Mouse (Mus musculus) kidney, adult 9 months (tissue): ENCODE measurements around the gene Afmid.
"Not testable (repeated sequence)": the region's sequence is repeated elsewhere in the genome, so short reads cannot be mapped to it uniquely, and the experiment has no call there.

Experiments used
- DNase-seq: peaks from one replicate; pipeline ENCODE4 v3.0.0; 2022

The Afmid gene

DNA sequence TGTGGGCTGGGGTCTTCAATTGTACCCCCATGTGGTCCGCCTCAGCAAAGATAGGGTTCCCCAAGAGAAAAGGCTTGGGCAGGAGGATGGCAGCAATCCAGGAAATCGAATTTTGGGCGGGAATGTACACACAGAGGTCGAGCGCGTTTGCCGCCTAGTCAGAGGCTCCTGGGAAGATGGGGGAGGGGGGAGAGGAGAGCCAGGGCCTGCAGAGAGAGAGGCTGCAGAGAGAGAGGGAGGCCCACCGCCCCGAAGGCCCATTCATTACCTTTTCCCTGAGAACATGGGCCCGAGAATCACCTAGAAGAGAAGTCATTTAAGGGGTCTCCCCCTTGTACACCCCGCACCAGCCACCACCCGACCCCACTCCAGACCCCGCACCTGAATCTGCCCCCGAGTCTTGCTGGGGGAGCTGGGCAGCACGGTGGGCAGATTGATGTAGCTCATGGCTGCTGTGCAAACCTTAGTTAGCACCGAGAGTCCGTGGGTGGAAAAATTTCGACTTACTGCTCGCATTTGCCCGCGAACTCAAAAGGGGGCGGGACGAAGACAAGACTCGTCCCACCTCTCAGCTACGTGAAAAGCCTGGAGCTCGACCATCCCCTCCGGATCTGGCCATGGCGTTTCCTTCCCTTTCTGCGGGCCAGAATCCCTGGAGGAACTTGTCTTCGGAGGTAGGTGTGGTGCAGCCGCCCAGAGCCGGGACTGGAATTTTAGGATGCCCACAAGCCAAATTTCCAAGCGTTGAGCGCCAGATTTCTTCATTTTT lies at the start of gene Afmid, which contains the start of gene Tk1:
TSS of gene Afmid (plus strand) at position 592 of the 769 bp plus-strand sequence.
TSS of gene Tk1 (minus strand) at position 760 of the 769 bp plus-strand sequence.
- DNase-seq, result peak; percentile 90

DNA sequence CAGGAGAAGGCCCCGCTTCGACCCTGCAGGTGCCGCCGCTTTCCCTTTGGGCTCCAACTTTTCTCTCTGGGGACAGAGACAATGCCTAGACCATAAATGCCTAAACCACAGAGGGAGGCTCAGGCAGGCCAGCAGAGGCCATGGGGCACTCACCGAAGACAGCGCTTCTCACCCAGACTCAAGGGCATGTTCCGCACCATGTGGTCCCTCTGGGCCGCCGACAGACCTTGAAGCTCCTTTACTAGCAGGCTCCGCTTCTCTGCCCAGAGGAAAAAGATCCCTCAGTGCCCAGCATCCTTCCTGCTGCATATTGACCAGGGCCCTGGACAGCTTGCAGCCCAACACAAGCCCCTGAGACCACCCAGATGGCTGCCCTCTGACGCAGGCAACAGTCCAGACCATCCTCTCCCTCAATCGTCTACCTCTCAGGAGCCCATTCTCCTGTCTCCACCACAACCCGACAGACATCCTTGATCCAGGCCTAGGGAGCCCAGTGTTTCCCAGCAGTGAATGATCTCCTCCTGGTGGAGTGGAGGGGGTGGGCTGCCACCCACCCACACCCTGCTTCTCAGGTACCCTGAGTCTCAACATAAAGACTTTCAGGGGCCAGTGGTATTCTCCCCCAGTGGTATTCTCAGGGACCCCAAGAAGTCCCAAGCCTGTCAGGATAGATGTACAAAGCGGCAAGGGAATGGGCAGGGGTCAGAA lies 49.5 kb upstream of the Afmid start:
- DNase-seq, result no peak

DNA sequence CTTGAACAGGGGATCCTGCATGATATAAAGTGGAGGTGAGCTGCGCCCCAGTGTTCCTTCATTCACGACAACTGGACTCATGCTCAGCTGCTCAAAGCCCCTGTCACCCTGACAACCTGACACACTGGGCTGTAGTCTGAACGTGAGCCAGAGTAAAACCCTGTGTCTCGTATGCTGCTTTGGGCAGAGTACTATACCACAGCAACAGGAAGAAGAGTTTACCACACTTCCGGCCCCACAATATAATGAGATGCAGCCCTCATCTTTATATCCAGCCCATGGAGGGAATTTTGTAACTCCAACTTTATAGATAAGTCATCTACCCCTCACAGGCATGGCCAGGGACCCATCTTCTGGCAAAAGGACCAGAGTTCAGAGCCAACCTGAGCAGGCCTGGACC lies 48.6 kb upstream of the Afmid start:
- no peak for DNase-seq

DNA sequence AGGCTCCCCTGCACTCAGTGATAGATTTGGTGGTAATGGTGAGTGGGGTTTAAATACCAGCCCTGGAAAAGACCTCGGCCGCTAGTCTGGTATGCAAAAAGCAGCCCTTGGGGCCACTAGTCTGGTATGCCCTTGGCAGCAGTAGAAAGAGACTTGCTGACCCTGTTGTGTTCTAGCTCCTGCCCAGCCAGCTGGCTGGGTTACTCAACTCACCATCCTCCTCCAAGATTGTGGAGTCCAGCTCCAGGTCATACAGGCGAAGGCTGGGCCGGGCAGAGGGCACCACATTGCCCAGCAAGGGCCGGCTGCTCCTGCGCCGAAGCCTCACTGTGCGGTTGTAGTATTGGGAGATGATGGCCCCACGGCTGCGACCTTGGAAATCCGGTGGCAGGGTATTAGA lies 47.7 kb upstream of the Afmid start:
- peak; percentile 81 for DNase-seq

DNA sequence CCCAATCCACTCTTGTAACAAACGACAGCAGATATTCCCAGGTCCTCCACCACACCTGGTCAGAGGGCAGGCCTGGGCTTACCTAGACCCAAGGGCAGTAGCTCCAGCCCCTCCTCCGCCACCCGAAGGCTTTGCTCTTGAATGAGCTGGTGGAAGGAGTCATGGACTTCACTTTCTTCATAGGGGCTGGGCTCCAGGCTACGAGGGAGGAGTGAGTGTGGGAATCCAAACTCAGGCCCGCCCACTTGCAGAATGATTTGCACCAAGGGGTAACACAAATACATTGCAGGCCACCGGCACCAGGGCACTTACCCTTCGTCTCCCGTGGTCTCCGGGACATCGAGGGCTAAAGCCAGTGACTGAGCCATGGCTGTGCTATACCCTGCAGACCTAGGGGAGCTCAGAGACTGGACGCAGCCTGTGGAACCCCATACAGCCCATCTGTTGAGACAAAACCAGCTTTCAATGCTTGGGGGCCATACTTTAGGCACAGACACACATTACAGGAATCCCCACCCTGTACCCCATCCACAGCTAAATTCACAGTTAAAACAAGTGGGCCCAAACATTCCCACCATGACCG lies 46.8 kb upstream of the Afmid start:
- peak; percentile 65 for DNase-seq

DNA sequence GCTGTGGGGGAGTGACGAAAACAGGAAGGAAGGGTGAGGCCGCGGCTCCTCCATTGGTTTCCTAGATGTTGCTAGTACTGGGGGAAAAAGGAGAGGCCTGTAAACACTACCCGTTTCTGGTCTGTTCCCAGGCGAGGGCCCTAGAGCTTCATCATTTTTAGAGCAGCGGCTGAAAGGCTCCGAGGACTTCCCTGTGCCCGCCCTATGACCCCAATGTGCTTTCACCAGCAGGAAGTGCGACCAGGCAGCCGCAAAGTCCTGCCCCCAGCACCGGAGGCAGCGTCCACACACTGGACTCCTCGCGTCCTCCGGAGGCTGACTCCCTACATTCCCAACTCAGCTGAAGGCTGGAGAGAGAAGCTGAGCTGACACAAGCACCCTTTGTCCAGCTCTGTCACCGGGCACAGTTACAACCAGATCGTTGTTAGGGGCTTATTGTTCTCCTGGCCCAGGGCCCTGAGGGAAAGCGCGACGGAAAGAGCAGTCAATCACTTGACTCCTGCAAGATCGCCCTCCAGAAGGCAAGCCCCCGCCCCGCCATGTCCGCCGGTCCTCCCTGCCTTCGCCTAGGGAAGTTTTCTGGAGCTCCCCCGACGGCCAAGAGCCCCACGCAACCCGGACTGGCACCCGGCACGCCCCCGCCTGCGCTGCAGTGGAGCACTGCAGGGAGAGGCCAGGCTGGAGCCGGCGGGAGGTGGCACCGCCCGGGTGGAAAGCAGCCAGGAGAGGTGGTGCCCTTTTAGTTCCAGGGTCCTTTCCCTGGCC lies 46.1 kb upstream of the Afmid start:
- DNase-seq, result peak; percentile 91

DNA sequence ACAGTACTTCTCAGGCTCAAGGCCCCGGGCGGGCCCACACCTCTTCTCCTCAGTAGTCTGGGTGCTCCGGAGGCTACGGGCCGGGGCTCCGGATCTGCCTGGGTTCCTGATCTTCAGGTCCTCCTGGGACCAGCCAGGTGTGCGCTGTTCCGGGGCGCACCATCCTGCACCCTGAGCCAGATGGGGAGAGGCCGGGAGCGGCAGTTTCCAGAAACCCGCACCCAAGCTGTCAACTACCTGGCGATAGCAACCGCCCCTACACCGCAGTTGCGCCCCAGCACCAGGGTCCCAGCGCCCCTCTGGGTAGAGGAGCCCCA lies 45.6 kb upstream of the Afmid start:
- DNase-seq, result no peak

DNA sequence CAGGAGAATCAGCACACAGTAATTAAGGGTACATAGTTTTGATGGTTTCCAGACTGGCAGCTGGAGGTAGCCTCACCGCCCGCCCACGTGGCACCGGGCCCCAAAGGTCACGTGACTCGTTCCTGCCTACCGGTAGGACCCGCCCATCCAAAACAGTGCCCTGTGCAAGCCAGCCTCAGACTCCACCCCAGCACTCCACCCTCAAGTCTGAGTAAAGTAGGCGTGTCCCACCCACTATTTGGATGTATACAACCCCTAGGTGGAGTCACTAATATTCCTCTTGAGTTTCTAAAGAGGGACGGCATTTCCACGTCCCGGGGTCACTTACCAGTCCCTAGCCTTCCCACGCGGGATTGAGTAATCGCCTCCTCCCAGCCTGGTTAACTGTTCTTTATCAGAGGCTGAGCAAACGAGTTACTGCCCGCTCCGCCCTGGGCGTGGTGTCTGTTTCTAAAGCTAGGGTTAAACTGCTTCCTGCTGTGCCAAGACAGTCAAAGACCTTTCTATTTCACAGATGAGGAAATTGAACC lies 45.1 kb upstream of the Afmid start:
- peak; percentile 97 for DNase-seq

DNA sequence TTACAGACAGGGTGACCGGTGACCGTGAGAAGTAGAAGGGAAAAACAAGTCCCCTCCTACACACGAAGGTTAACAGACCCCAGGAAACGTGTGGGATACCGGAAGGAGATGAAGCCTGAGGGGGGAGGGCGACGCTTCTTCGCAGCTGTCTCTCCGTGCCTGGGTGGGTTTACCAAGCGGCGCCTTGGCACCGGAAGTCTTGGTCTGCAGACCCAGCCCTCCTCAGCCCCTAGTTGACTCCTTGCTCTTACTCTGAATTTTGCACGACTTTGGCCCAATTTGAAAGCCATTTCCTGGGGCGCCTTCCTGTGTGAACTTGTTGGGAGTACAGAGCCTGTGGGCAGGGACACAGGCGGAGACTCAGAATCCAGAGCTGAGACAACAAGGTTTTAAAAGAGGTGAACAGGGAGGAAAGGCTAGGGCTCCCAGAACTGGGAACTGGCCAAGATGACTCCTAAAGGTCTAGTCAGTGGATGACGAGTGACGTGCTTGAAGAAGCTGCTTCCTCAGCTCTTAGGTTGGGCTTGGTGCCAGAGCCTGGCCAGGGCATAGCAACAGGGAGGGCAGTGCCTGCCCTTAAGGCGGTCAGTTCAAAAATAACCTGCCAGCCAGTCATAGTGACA lies 44.4 kb upstream of the Afmid start:
- DNase-seq, result peak; percentile 89

DNA sequence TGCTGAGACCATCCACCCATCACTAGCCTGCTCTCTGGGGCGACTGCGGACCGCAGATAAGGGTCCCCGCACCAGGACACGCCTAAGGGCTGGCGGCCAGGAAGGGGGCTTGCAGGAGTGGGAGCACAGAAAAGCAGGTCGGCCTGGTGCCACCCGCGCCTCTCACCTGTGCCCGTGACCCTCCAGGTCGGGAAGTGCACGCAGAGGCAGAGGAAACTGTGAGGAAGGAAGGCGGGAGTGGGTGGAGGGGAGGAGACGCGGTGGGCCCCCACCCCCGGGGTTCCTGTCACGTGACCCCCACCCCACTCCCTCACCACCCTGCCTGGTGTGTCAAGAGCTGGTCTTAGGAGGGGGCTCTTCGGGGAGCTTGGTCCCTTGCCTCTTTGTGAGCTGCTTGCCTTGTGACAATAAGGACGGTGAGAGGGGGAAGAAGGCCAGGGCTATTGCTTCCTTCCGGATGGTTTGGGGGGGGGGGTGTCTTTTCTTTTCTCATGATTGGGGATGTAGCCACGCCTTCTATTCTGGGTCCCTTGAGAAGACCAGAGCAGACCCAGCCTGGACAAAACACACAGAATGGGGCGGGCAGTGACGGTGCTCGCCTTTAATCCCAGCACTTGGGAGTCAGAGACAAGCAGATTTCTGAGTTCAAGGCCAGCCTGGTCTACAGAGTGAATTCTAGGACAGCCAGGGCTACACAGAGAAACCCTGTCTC lies 43.6 kb upstream of the Afmid start, which contains the start of the genes Tmc8 and Tmc6:
TSS of gene Tmc8 (plus strand) at position 84 of the 712 bp plus-strand sequence.
TSS of gene Tmc6 (minus strand) at position 206 of the 712 bp plus-strand sequence.
- no peak for DNase-seq

DNA sequence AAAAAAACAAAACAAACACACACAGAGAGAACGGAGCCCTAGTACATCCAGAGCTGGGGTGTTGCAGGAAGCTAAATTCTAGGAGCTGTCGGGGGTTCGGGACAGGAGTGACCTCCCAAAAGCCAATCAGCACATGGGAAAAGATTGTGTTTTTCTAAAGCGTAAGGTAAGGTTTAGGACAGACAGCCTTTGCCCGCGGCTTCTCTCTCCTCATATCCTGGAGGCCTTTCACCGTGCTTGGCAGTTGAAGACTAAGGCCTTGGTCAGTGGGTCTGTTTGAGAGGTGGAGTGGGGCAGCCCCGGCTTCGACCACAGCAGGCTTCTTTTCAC lies 43.1 kb upstream of the Afmid start:
- DNase-seq, result no peak

DNA sequence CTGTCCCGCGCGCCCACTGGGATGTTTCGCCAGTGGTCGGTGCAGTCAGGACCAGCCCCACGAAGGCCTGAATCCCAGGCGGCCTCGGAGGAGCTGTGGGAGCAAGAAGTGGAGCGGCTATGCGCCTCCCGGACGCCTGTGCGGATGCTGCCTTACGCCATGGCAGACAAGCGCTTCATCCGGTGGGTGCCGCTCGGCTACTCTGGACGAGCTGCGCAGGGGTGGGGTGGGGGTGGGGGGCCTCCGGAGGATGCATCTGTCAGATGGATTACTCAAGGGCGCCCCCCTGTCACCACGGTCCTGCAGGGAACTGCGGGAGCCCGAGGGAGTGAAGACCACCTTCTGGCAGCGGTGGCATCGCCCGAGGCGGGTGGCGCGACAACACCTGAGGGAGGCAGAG lies 42.6 kb upstream of the Afmid start:
- DNase-seq, result no peak

DNA sequence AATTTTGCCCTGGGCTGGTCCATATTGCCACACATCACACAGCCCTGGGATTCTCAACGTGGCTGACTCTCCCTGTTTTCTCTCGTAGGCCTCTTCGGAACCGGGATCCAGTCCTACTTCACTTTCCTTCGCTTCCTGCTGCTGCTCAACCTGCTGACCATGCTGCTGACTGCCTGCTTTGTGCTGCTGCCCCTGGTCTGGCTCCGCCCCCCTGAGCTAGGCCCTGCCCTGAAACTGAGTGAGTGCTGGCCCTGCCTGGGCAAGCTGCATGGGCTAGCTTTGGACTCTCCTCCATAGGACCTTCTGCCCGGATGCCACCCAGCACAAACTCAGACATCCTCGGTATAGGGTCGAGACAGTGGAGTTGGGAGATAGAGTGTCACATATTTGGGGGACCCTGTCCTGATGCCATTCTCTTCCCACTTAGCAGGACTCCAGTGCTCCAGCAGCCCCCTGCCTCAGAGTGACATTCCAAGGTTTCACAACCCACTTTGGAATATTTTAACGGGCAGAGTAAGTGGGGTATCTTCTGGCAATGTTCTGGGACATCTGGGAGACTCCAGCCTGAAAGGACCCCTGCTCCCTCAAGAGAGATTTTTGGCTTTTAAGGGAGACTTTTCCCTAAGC lies 41.9 kb upstream of the Afmid start:
- DNase-seq, result no peak

DNA sequence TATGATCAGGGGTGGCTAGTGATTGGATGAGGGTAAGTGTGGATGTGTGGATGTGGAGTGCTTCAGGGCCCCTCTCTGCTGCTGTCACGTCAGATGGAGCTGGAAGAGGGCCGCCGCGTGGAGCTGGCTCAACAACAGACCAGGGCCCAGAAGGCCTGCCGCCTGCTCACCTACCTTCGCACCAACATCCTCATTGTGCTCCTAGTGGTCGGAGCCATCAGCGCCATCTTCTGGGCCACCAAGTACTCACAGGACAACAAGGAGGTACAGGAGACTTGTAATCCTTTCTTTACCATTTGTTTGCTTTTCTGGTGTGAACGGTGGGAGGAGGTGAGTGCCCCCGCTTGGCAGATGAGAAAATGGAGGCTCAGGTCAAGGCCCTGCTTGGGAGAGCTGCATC lies 39.4 kb upstream of the Afmid start:
- DNase-seq, result peak; percentile 78

DNA sequence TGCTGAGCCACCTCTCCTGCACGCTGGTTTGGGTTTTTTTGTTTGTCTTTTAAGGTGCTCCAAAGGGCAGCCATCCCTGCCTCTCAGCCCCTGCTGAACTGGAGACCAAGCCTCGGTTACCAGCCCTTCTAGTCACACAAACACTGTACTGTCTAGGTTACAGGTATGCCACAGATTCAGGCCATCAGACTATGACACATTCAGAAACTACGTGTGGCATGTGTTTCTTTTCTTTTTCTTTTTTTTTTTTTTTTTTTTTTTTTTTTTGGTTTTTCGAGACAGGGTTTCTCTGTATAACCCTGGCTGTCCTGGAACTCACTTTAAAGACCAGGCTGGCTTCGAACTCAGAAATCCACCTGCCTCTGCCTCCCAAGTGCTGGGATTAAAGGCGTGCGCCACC lies 37.2 kb upstream of the Afmid start:
- DNase-seq, result not testable (repeated sequence)

DNA sequence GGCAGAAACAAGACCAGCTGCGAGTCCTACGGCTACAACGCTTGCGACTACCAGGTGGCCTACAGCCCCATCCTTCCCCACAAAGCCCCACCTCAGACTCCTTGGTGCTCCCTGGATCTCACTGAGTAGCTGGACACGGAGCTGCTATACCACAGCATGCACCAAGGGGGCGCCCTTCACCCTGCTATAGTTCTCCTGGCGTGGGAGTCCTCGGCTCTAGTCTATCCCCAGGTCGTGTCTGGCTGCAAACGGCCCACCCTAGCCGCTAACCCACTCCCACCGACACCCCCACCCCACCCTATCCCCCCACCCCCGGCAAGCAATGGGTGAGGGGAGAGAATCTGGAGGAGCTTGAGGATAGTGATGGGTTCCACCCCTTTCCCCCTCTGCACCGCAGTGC lies 35.4 kb upstream of the Afmid start:
- DNase-seq, result peak; percentile 78

DNA sequence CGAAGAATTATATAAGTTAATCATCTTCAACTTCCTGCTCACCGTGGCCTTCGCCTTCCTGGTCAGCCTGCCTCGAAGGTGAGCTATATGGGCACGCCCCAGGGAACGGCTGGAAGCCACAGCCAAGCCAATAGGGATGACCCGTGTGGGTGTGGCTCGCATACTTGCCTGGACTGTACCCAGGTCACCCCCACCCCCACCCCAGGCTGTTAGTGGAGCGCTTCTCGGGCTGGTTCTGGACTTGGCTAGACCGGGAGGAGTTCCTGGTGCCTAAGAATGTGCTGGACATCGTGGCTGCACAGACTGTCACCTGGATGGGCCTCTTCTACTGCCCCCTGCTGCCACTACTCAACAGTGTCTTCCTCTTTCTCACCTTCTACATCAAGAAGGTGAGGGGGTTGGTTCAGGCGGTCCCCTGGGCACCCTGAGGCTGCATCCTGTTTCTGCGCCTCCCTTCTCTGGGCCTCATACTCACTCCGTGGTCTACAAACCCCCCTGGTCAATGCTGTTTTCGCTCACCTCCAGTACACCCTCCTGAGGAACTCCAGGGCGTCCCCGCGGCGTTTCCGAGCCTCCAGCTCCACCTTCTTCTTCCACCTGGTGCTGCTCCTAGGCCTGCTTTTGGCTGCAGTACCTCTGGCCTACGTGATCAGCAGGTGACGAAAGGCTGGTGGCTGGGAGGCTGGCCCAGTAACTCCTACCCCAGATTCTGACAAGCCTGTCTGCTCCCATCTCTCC lies 34.9 kb upstream of the Afmid start:
- peak; percentile 58 for DNase-seq

DNA sequence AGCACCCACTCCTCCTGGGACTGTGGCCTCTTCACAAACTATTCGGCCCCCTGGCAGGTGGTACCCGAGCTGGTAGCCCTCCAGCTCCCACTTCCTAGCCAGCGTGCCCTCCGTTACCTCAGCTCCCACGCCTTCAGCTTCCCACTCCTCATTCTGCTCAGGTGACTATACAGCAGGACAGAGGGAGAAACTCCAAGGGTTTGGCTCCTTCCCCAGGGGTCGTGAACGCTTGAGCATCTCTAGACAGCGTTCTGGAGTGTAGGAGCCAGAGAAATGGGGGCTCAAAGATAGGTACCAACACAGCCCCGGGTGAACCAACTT lies 34.3 kb upstream of the Afmid start:
- no peak for DNase-seq

DNA sequence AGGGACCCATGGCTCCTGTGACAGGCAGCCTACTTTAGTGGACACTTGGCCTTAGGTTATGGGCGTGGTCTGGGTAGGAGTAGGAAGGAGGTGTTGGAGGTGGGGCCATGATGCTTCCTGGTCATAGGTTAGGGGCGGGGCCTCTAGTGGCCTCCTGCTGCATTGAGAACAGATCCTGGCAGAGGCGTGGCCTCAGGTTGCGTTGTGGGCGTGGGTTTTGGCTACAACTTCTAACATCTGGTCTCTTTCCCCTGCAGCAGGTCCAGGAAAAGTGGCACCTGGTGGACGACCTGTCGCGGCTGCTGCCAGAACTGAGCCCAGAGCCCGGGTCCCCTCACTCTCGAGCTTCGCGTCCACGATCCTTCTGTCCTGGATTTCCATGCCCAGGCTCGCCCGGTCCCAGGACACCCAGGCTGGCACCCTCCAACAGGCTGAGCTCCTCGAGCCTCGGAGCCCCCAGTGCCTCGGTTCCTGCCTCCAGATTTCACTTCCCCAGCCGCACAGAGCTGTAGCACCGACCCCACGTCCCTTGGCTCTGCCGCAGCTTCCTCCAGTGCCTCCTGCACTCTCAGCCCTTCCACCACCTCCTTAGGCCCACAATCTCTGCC lies 33.3 kb upstream of the Afmid start:
- peak; percentile 91 for DNase-seq

DNA sequence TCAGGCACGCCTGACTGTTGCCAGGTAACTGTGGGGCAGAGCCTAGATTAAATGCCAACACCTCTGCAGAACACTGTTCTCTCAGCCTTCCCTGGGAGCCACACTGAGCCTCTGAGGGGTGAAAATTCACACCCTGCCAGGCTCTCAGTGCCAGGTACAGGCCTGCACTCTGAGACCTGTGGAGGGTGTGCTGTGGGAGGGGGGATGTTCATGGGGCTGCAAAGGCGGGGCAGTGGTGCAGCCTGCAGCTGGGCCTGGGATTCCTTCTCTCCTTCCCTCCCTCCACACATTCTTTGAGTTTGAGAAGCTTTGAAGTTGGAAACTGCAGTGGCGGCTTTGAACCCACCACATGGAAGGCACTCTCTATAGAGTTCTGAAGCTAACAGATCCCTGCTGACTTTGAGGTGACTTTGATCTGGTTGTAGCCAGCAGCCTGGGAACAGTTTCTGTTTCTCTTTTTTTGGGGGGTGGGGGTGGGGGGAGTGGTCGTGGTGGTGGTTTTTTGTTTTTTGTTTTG lies 31.6 kb upstream of the Afmid start:
- DNase-seq, result no peak
